29 mouse cellular contexts compared by ENCODE assay signal in genomic region chr5:88699251-88699913, GRCm38 (mm10). TPM values are rescaled to one million over a fixed set of nuclear protein-coding genes. Genes with fewer than 3 reads are reported as not detected.
DNase-seq lines count a peak whose midpoint lies in the region; ATAC-seq and TF ChIP-seq lines count a peak whose summit lies in the region.
"Had no signal": no experiment of that assay in that cellular context is flagged by ENCODE, and none has a peak within 500 bp of the region (broad histone marks: within the 10 kb centered on the region; RNA-seq: fewer than 3 reads in every experiment).

No protein-coding gene starts in this region.

- H3K27me3 ChIP-seq in liver, embryonic 14.5 days (ENCODE audit: control insufficient read depth, insufficient read depth, low read length) = no peaks in the 10 kb centered on the region
- H3K27me3 ChIP-seq in liver, embryonic 15.5 days = no peaks in the 10 kb centered on the region
- H3K27me3 ChIP-seq in lung, embryonic 15.5 days = no peaks in the 10 kb centered on the region
- H3K27me3 ChIP-seq: embryonic facial prominence, embryonic 12.5 days; forebrain, embryonic 15.5 days; heart, embryonic 13.5 days; hindbrain, embryonic 15.5 days; limb, embryonic 15.5 days; neural tube, embryonic 12.5 days had no signal

- ATAC-seq in liver, embryonic 14.5 days (ENCODE audit: insufficient read depth) = peak; percentile 37
- ATAC-seq in liver, embryonic 15.5 days (ENCODE audit: insufficient read depth) = peak; percentile 67
- ATAC-seq in lung, embryonic 15.5 days (ENCODE audit: borderline replicate concordance, extremely low read depth, low FRiP score, low TSS enrichment) = peak; percentile 49; the same call in 1 of the 2 replicates
- ATAC-seq: forebrain, embryonic 15.5 days; inflammation-experienced regulatory T-cells, adult 6 months had no signal

- no peaks in the 10 kb centered on the region for H3K9me3 ChIP-seq in liver, embryonic 14.5 days (ENCODE audit: control insufficient read depth, low read length)
- H3K9me3 ChIP-seq in liver, embryonic 15.5 days (replicated peaks) = no peaks in the 10 kb centered on the region
- H3K9me3 ChIP-seq in lung, embryonic 15.5 days = no peaks in the 10 kb centered on the region
- H3K9me3 ChIP-seq: embryonic facial prominence, embryonic 12.5 days; forebrain, embryonic 15.5 days; heart, embryonic 13.5 days; hindbrain, embryonic 10.5 days; hindbrain, embryonic 15.5 days; limb, embryonic 10.5 days; limb, embryonic 15.5 days; midbrain, embryonic 10.5 days; neural tube, embryonic 12.5 days had no signal

- no peak overlapping the region for H3K4me3 ChIP-seq in liver, embryonic 14.5 days (ENCODE audit: insufficient read depth in 1 of 2, low read depth in 2 of 2, low read length in 2 of 2)
- H3K4me3 ChIP-seq in liver, embryonic 15.5 days (replicated peaks) = no peak overlapping the region
- H3K4me3 ChIP-seq in lung, embryonic 15.5 days = no peak overlapping the region
- H3K4me3 ChIP-seq: embryonic facial prominence, embryonic 12.5 days; forebrain, embryonic 15.5 days; gastrocnemius, adult 2 months; heart, embryonic 13.5 days; hindbrain, embryonic 10.5 days; hindbrain, embryonic 15.5 days; limb, embryonic 10.5 days; limb, embryonic 15.5 days; midbrain, embryonic 10.5 days; myocyte; neural tube, embryonic 12.5 days had no signal

- DNase-seq in liver, embryonic 14.5 days (ENCODE audit: low read depth in 3 of 3, low spot score in 3 of 3) = no peak
- DNase-seq in liver = no peak
- peak; percentile 48 for DNase-seq in lung, postnatal 25 days (ENCODE audit: low spot score)
- DNase-seq in spleen, postnatal 4 days (ENCODE audit: low spot score in 2 of 2) = no peak
- no peak for DNase-seq in thymus, postnatal 36 days
- DNase-seq: adrenal gland, postnatal 25 days; cerebellum, adult 11-12 months; cerebellum, adult 9-11 months; embryo, embryonic 11 days; gastrocnemius, adult 2 months; heart, postnatal 14 days; kidney, adult 11 months; kidney, postnatal 14 days; layer of hippocampus, adult 9-11 months; thymus, adult 2 months; thymus, postnatal 4 days had no signal

- H3K27ac ChIP-seq in liver, embryonic 14.5 days = no peak overlapping the region
- no peak overlapping the region for H3K27ac ChIP-seq in liver, embryonic 15.5 days (replicated peaks)
- no peak overlapping the region for H3K27ac ChIP-seq in lung, embryonic 15.5 days
- H3K27ac ChIP-seq: embryonic facial prominence, embryonic 12.5 days; forebrain, embryonic 15.5 days; gastrocnemius, adult 2 months; heart, embryonic 13.5 days; hindbrain, embryonic 10.5 days; hindbrain, embryonic 15.5 days; limb, embryonic 10.5 days; limb, embryonic 15.5 days; midbrain, embryonic 10.5 days; neural tube, embryonic 12.5 days had no signal

- no peak for TF ChIP-seq EP300 in liver, embryonic 14.5 days (IDR thresholded peaks at IDR 0.05; ENCODE audit: low read depth)

- TF ChIP-seq CTCF in liver, embryonic 14.5 days (IDR thresholded peaks at IDR 0.05; ENCODE audit: low read depth) = no peak

- no peak overlapping the region for H3K9ac ChIP-seq in liver, embryonic 14.5 days (replicated peaks)
- H3K9ac ChIP-seq in liver, embryonic 15.5 days = no peak overlapping the region
- H3K9ac ChIP-seq in lung, embryonic 15.5 days = no peak overlapping the region
- H3K9ac ChIP-seq: embryonic facial prominence, embryonic 12.5 days; forebrain, embryonic 15.5 days; heart, embryonic 13.5 days; hindbrain, embryonic 15.5 days; limb, embryonic 15.5 days; neural tube, embryonic 12.5 days had no signal

- no peaks in the 10 kb centered on the region for H3K36me3 ChIP-seq in liver, embryonic 14.5 days (replicated peaks; ENCODE audit: control insufficient read depth, insufficient read depth, low read depth)
- H3K36me3 ChIP-seq in liver, embryonic 15.5 days (replicated peaks) = no peaks in the 10 kb centered on the region
- no peaks in the 10 kb centered on the region for H3K36me3 ChIP-seq in lung, embryonic 15.5 days
- H3K36me3 ChIP-seq: embryonic facial prominence, embryonic 12.5 days; forebrain, embryonic 15.5 days; heart, embryonic 13.5 days; hindbrain, embryonic 10.5 days; hindbrain, embryonic 15.5 days; limb, embryonic 10.5 days; limb, embryonic 15.5 days; midbrain, embryonic 10.5 days; neural tube, embryonic 12.5 days had no signal

- peaks cover 0 to 4% of the 10 kb centered on the region in 2 experiments; a peak in 2 of 4 replicates for H3K4me1 ChIP-seq in liver, embryonic 14.5 days (replicated peaks; ENCODE audit: control insufficient read depth in 2 of 2, insufficient read depth in 2 of 2, low read length in 1 of 2)
- no peaks in the 10 kb centered on the region; the same call in 1 of the 2 replicates for H3K4me1 ChIP-seq in liver, embryonic 15.5 days (replicated peaks)
- H3K4me1 ChIP-seq in lung, embryonic 15.5 days = no peaks in the 10 kb centered on the region
- H3K4me1 ChIP-seq: embryonic facial prominence, embryonic 12.5 days; forebrain, embryonic 15.5 days; heart, embryonic 13.5 days; hindbrain, embryonic 10.5 days; hindbrain, embryonic 15.5 days; limb, embryonic 10.5 days; limb, embryonic 15.5 days; midbrain, embryonic 10.5 days; neural tube, embryonic 12.5 days had no signal

- H3K4me2 ChIP-seq in liver, embryonic 14.5 days (ENCODE audit: low read depth) = no peak overlapping the region
- H3K4me2 ChIP-seq in liver, embryonic 15.5 days = no peak overlapping the region
- no peak overlapping the region for H3K4me2 ChIP-seq in lung, embryonic 15.5 days
- H3K4me2 ChIP-seq: embryonic facial prominence, embryonic 12.5 days; forebrain, embryonic 15.5 days; heart, embryonic 13.5 days; hindbrain, embryonic 15.5 days; limb, embryonic 15.5 days; neural tube, embryonic 12.5 days had no signal

- WGBS in liver, embryonic 14.5 days (ENCODE audit: insufficient replicate concordance) = 62% methylated on average over 4 of the region's 4 CpGs
- 68% methylated on average over 4 of the region's 4 CpGs for WGBS in liver, embryonic 15.5 days (ENCODE audit: insufficient replicate concordance)
- WGBS in lung, embryonic 15.5 days = 37% methylated on average over 4 of the region's 4 CpGs

RNA-seq across cellular contexts. Expression of gene Mob1b, which starts 21.3 kb away (rescaled TPM):
- polyA plus RNA-seq in liver, embryonic 14.5 days (2012; rRNA removed) = 4.6 and 6.6 TPM in 2 replicates
- polyA plus RNA-seq in liver, embryonic 14.5 days (2014; fragmentation: Nextera tagmentation; extraction: Ambion mirVana) = 9.4 and 9.6 TPM in 2 replicates
- polyA plus RNA-seq in liver, embryonic 15.5 days (2015; fragmentation: Nextera tagmentation; extraction: Ambion mirVana) = 9.1 and 9.4 TPM in 2 replicates
- polyA plus RNA-seq in lung, embryonic 15.5 days (2015; fragmentation: Nextera tagmentation; extraction: Ambion mirVana) = 10.6 and 11.9 TPM in 2 replicates

RNA-seq across cellular contexts. Expression of gene Grsf1, which starts 23.4 kb away (rescaled TPM):
- 10.5 and 20.3 TPM in 2 replicates for polyA plus RNA-seq in liver, embryonic 14.5 days (2012; rRNA removed)
- 27.5 and 31.4 TPM in 2 replicates for polyA plus RNA-seq in liver, embryonic 14.5 days (2014; fragmentation: Nextera tagmentation; extraction: Ambion mirVana)
- polyA plus RNA-seq in liver, embryonic 15.5 days (2015; fragmentation: Nextera tagmentation; extraction: Ambion mirVana) = 25.6 and 26.7 TPM in 2 replicates
- 59.4 and 62.5 TPM in 2 replicates for polyA plus RNA-seq in lung, embryonic 15.5 days (2015; fragmentation: Nextera tagmentation; extraction: Ambion mirVana)
